Mouse (Mus musculus) heart, adult 11 months (tissue): ENCODE results near the gene Nacc2.

Experiments
- DNase-seq: peaks from one replicate; pipeline ENCODE4 v3.0.0; 2022

Nacc2 gene

DNA sequence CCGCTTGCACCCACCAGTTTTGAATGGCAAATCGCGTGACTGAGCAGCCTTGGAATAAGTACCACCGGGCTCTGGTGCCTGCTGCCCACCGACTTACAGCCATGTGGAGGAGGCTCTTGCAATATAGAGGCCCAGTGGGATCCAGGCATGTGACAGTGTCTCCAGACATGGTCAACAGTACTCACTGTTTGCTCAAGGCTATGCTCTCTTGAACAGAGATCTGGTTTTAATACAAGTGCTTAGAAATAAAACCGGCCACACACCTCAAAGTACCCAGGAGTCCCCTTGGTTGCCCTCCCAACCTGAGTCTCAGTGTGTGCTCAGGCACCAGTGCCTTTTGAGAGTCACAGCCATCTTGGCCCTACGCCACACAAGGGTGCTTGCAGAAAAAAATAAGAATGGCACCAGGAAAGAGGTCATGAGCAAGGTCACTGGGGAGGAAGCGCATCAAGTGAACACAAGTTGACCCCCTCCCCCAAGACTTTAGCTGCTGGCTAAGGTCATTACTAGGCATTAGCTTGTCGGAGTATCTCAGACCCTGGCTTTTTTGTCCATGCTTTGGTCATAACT, at the start of gene Nacc2:
TSS of gene Nacc2 (minus strand) at position 142 of the 570 bp plus-strand sequence.
- DNase-seq: peak; percentile 89

GRCm38 (mm10) chr2:26172166-26172565, 49.1 kb upstream of the Nacc2 start:
- no peak for DNase-seq

DNA sequence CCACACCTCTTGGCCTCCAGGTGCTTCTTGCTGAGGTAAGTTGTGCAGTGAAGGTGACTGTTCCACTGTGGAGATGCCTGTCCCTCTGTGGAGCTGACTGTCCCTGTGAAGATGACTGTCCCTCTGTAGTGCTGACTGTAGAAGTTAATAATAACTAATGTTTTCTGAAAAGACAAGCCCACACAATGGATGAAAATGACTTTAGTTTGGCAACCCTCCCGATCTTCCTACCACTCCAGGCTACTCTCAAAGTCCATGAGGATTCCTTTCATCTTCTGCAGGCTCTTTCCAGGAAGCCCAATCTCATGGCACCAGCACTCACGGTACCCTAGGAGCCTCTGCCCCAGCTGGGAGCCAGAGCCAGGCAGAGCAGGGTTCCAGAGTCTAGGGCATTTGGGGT, 47.4 kb upstream of the Nacc2 start:
- no peak for DNase-seq

GRCm38 (mm10) chr2:26168843-26169579, 46.0 kb upstream of the Nacc2 start:
- peak; percentile 89 for DNase-seq

GRCm38 (mm10) chr2:26166890-26167289, 43.9 kb upstream of the Nacc2 start:
- peak; percentile 73 for DNase-seq

DNA sequence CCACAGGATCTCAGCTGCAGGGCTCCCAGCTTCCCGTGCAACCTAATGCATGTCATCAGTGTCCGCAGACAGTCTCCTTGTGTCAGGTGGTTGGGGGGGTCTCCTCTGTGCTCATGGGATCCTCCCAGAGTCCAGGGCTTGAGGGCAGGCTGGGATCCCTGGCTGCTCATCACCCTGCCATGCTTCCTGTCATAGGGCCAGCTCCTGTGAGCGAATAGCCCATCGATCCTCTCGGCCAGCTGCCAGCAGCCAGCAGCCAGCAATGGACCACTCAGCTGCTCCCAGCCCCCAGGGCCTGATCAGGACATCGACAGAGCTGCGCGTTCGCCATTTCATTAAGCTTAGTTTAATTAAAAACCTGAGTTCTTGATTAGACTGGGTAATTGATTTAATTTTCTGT, 35.0 kb upstream of the Nacc2 start:
- peak; percentile 71 for DNase-seq

- no peak for DNase-seq
Observed at GRCm38 (mm10) chr2:26156191-26156977, 33.4 kb upstream of the Nacc2 start.

DNA sequence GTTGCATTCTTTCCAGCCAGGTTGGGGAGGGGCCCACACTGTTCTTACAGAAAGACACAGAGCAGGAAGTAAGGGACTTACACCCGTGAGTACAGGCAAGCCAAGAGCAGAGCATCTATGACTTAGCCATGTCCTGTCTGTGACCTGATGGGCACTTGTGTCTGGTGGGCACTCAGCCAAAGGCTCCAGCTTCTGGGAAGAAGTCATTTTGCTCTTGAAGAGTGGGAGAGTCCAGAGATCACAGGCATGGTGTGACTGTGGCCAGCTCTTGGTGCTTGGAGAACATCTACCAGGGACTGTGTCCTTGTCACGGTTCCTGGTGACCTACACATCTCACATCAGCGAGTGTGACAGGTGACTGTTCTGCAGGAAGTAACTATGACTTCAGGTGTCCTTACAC, 32.7 kb upstream of the Nacc2 start:
- DNase-seq: peak; percentile 82

- DNase-seq: peak; percentile 79
Observed at GRCm38 (mm10) chr2:26154586-26154985, 31.6 kb upstream of the Nacc2 start.

DNA sequence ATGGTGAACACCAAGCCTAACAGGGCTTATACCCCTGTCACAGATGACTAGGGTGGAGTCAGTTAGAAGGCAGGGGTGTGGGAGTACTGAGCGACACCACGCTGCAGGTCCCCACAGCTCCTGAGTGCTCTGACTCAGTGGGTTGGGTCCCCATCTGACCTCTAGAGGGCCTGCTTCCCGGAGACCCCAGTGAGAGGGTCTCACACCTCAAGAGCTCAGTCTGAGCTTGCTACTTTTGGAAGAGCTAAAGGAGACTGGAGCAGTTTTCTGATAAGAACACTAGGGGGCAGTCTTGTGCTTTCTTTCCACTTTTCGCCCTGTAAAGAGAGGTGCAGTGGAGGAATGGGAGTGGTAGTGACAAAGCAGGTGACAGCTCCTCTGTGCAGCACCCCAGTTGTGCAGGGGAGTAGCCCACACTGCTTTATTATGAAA, 30.9 kb upstream of the Nacc2 start:
- peak; percentile 84 for DNase-seq

- DNase-seq: peak; percentile 85
Observed at GRCm38 (mm10) chr2:26153295-26153694, 30.3 kb upstream of the Nacc2 start.

- peak; percentile 94 for DNase-seq
Observed at GRCm38 (mm10) chr2:26147706-26148370, 24.8 kb upstream of the Nacc2 start.

DNA sequence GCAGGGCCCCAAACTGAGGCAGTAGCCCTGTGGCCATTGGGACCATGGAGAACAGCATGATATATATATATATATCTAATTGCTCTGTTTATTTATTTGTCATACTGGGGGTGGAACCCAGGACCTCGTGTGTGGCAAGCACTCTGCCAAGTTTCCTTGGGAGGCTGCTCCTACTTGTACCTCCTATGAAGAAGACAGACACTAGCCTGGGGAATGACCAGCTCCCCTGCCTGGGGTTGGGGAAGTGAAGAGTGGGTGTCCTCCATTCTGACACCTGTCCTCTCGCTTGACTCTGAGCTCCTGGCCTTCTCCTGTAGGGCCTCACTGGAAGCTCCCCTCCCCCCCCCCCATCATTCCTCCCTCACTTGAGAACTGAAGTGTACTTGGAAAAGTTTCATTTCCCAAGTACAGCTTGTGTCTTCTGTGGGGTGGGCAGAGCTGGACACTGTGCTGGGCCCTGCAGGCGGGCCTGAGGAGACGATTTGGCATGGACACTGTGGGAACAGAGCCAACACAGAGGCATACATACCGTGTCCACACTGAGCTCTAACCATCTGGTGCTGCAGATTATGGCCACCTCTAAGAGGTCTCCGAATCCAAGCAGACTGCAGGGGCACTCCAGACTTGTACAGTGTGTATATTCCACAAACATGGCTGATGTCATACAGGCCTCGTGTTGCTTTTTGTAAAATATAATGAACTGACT, 23.5 kb upstream of the Nacc2 start:
- DNase-seq: peak; percentile 86

DNA sequence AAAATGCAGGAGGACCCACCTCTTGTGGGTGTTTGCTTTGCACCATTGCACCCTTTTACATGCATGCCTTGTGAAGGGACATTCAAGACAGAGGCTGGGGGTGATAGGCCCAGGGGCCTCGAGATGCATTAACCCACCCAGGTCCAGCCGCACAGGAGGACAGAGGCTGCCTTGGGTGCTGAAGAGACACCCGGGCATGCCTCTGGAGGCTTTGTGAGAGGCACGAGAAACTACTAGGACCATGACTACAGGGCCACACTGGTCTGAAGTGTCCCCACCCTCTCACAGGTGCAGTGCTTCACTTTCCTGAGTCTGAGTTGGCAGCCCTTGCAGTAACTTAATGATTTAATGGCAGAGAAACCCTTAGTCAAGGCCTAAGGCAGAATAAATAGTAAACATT, 22.1 kb upstream of the Nacc2 start:
- DNase-seq: peak; percentile 66

DNA sequence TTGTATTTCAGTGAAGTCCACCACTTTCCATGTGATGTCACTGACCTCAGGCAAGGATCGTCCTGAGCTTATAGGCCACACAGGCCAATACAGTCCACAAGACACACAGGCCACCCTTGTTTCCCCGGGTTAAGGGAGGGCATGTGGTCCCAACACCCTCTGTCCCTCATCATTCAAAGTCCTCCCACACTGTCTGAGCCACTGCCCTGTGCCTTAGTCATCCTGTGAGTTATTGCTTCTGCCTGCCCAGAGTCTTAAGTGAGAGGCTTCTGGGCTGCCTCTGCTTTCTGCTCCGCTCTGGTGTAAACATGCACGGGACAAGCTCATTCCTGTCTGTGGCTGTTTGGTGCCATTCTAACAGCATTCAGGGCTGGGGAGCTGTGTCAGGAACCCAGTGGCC, 21.3 kb upstream of the Nacc2 start:
- DNase-seq: no peak

DNA sequence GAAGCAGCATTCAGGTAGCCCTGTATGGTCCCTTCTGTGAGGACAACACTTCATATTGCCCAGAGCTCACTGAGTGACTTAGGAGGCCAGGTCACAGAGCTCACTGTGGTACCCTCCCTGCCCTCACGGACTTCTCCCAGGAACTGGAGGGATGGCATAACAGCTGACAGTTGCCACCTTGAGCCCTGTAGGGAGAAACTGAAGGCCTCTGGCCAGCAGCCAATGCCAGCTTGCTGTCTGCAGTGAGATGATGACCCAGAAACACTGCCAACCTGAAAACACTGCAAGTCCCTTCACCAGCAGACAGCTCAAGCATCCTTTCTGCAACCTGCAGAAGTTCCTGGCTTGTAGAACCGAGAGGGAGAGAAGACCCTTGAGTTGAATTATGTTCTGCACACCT, 20.5 kb upstream of the Nacc2 start:
- DNase-seq: peak; percentile 92

DNA sequence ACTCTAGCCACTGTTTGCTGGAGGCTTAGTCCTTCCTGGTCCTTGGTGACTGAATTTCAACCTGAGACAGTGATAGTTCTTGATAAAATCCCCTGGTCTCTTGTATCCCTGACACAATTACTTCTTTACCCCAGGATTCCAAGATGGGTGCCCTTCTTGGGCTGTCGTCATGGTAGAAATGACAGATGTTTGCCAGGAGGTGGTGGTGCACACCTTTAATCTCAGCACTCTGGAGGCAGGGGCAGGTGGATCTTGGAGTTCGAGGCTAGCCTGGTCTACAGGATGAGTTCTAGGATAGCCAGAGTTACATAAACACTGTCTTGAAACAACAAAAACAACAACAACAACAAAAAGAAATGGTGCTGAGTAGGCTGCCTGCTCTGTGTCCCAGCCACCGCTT, 20.0 kb upstream of the Nacc2 start:
- peak; percentile 84 for DNase-seq

DNA sequence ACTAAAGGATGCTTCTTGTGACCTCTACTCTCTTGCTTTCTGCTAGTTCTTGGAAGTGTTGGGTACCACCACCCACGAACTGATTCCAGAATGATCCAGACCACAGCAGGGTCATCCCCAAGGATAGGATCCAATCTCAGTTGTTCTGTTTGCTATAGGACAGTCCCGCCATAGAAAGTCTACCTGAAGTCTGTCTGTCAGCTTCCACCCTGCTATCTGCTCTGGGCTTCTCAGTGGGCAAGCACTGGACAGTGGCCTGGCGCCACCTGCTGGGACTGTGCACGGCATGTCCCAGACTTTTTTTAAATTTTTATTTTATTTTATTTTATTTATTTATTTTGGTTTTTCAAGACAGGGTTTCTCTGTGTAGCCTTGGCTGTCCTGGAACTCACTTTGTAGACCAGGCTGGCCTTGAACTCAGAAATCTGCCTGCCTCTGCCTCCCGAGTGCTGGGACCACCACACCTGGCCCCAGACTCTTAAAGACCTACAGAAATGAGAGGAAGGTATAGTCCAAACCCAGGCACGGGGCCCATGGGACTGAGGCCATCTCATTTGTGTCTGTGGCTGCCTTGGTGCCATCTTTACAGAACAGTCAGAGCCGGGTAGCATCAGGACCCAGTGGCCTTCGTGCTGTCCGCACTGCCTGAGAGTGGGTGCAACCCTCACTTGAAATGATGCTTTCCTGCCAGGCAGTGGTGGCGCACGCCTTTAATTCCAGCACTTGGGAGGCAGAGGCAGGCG, 19.0 kb upstream of the Nacc2 start:
- peak; percentile 93 for DNase-seq

- no peak for DNase-seq
Observed at GRCm38 (mm10) chr2:26140903-26141302, 17.9 kb upstream of the Nacc2 start.

GRCm38 (mm10) chr2:26140292-26140819, 17.3 kb upstream of the Nacc2 start:
- peak; percentile 100 for DNase-seq

- DNase-seq: no peak
Observed at GRCm38 (mm10) chr2:26139545-26140206, 16.7 kb upstream of the Nacc2 start.
